Comparison of ENCODE assay signal across 18 mouse cellular contexts in the genomic region with DNA sequence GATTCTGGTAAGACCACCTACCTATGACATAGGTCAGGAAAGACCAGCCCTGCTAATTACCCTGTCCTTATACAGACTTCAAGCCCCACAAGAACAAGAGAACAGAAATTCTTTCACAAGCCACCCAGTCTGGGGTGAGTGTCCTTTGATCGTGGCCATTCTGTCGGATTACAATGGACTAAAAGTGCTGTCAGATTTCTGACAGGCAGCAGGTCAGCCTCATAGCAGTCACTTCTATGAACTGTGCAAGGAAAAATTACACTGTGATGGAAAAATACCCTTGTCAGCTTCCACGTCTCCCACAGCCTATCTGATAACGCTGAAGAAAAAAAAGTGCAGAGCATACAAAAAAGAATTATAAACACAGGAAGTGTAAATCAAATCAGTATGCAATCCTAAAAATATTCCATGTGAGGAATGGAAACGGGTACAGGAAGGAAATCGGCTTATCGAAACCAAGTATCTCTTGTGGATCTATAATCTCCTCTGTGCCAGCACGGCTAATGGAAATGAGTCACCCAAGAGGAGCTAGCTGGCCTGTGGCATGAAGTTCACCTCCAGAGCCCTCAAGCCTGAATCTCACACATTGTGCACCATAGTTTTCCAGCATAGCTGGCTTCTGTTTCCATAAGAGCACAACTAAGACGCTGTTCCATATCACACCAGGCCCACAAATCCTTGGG.
DNase-seq lines count a peak whose midpoint lies in the region; ATAC-seq and TF ChIP-seq lines count a peak whose summit lies in the region.
"Had no signal": no experiment of that assay in that cellular context is flagged by ENCODE, and none has a peak within 500 bp of the region (broad histone marks: within the 10 kb centered on the region; RNA-seq: fewer than 3 reads in every experiment).

No protein-coding gene starts in this region.

- TF ChIP-seq CTCF in stomach, postnatal 0 days (IDR thresholded peaks at IDR 0.05; ENCODE audit: low read depth) = no peak

- TF ChIP-seq EP300 in stomach, postnatal 0 days (optimal IDR thresholded peaks at IDR 0.05) = no peak

- peaks cover 12% of the 10 kb centered on the region; the same call in 1 of the 2 replicates for H3K36me3 ChIP-seq in heart, embryonic 10.5 days
- peaks cover 19% of the 10 kb centered on the region for H3K36me3 ChIP-seq in kidney, embryonic 14.5 days (ENCODE audit: control insufficient read depth, insufficient read depth, low read length)
- H3K36me3 ChIP-seq in lung, embryonic 16.5 days (ENCODE audit: control insufficient read depth, insufficient read depth, low read length) = peaks cover 6% of the 10 kb centered on the region
- peaks cover 3% of the 10 kb centered on the region for H3K36me3 ChIP-seq in stomach, postnatal 0 days (ENCODE audit: control insufficient read depth, insufficient read depth, low read length)
- H3K36me3 ChIP-seq: hindbrain, embryonic 12.5 days had no signal

- 65% methylated on average over 9 of the region's 9 CpGs for WGBS in heart, embryonic 10.5 days
- 57% methylated on average over 9 of the region's 9 CpGs for WGBS in kidney, embryonic 14.5 days
- WGBS in lung, embryonic 16.5 days = 34% methylated on average over 9 of the region's 9 CpGs
- 40% methylated on average over 9 of the region's 9 CpGs for WGBS in stomach, postnatal 0 days

- no peak overlapping the region for H3K4me2 ChIP-seq in kidney, embryonic 14.5 days (replicated peaks; ENCODE audit: low read depth, low read length)
- H3K4me2 ChIP-seq in lung, embryonic 16.5 days (ENCODE audit: low read depth, low read length) = no peak overlapping the region
- H3K4me2 ChIP-seq in stomach, postnatal 0 days (replicated peaks; ENCODE audit: low read depth) = no peak overlapping the region
- H3K4me2 ChIP-seq: hindbrain, embryonic 12.5 days; liver, embryonic 12.5 days had no signal

- peak overlapping the region; percentile 59; the same call in 1 of the 2 replicates for H3K27ac ChIP-seq in heart, embryonic 10.5 days
- peak overlapping the region; percentile 63; the same call in 1 of the 2 replicates for H3K27ac ChIP-seq in kidney, embryonic 14.5 days (ENCODE audit: low read depth, low read length)
- H3K27ac ChIP-seq in lung, embryonic 16.5 days (ENCODE audit: low read length) = peak overlapping the region; percentile 96
- H3K27ac ChIP-seq in stomach, postnatal 0 days (replicated peaks) = peak overlapping the region; percentile 45
- H3K27ac ChIP-seq: hindbrain, embryonic 12.5 days; layer of hippocampus, adult 2 months; left cerebral cortex, adult 2 months; liver, embryonic 12.5 days had no signal

- no peak overlapping the region for H3K9ac ChIP-seq in kidney, embryonic 14.5 days (ENCODE audit: low read depth, low read length)
- peak overlapping the region; percentile 31 for H3K9ac ChIP-seq in lung, embryonic 16.5 days (ENCODE audit: low read length)
- H3K9ac ChIP-seq in stomach, postnatal 0 days (ENCODE audit: low read length) = no peak overlapping the region
- H3K9ac ChIP-seq: hindbrain, embryonic 12.5 days; liver, embryonic 12.5 days had no signal

- peaks cover 27% of the 10 kb centered on the region for H3K4me1 ChIP-seq in heart, embryonic 10.5 days
- H3K4me1 ChIP-seq in kidney, embryonic 14.5 days (ENCODE audit: control insufficient read depth, insufficient read depth, low read length) = 0 out of 2 replicates have a peak, but pooled peaks cover 7% of the 10 kb centered on the region
- H3K4me1 ChIP-seq in lung, embryonic 16.5 days (replicated peaks; ENCODE audit: control insufficient read depth, insufficient read depth, low read length) = peaks cover 34% of the 10 kb centered on the region
- 0 out of 2 replicates have a peak, but pooled peaks cover 2% of the 10 kb centered on the region for H3K4me1 ChIP-seq in stomach, postnatal 0 days (replicated peaks; ENCODE audit: control insufficient read depth, insufficient read depth)
- H3K4me1 ChIP-seq: liver, embryonic 12.5 days; megakaryocyte, embryonic 14.5 days had no signal

- ATAC-seq in kidney, embryonic 14.5 days (ENCODE audit: low FRiP score, low TSS enrichment) = no peak
- peak; percentile 89 for ATAC-seq in lung, embryonic 16.5 days (ENCODE audit: low read depth)
- no peak for ATAC-seq in stomach, postnatal 0 days (ENCODE audit: low FRiP score, low TSS enrichment)
- ATAC-seq: liver, embryonic 12.5 days had no signal

- no peak overlapping the region for H3K4me3 ChIP-seq in heart, embryonic 10.5 days
- no peak overlapping the region for H3K4me3 ChIP-seq in kidney, embryonic 14.5 days (ENCODE audit: low read length)
- no peak overlapping the region for H3K4me3 ChIP-seq in lung, embryonic 16.5 days (ENCODE audit: low read length)
- H3K4me3 ChIP-seq in stomach, postnatal 0 days (ENCODE audit: low read depth, low read length) = no peak overlapping the region
- H3K4me3 ChIP-seq: hindbrain, embryonic 12.5 days; layer of hippocampus, adult 2 months; left cerebral cortex, adult 2 months; liver, embryonic 12.5 days; megakaryocyte, embryonic 14.5 days had no signal

- no peak for DNase-seq in heart, embryonic 10.5 days (ENCODE audit: low spot score)
- DNase-seq in heart, postnatal 14 days = no peak
- DNase-seq in kidney, postnatal 4 days = no peak
- no peak for DNase-seq in lung, postnatal 25 days (ENCODE audit: low spot score)
- no peak for DNase-seq in stomach, postnatal 0 days (ENCODE audit: low spot score)
- no peak for DNase-seq in layer of hippocampus, adult 11-12 months (ENCODE audit: low spot score)
- DNase-seq: adrenal gland, adult 8-10 months; B cell, adult 2 months; cerebellum, adult 9-11 months; gastrocnemius, postnatal 36 days; thymus, postnatal 36 days had no signal

- no peaks in the 10 kb centered on the region for H3K27me3 ChIP-seq in heart, embryonic 10.5 days (ENCODE audit: insufficient read depth, poor library complexity, severe bottlenecking)
- H3K27me3 ChIP-seq in kidney, embryonic 14.5 days (ENCODE audit: control insufficient read depth, insufficient read depth, low read length) = no peaks in the 10 kb centered on the region
- H3K27me3 ChIP-seq in lung, embryonic 16.5 days (ENCODE audit: control insufficient read depth, insufficient read depth, low read depth, low read length) = no peaks in the 10 kb centered on the region
- no peaks in the 10 kb centered on the region for H3K27me3 ChIP-seq in stomach, postnatal 0 days (ENCODE audit: control insufficient read depth, insufficient read depth, low read length)
- H3K27me3 ChIP-seq: hindbrain, embryonic 12.5 days; liver, embryonic 12.5 days; megakaryocyte, embryonic 14.5 days had no signal

- H3K9me3 ChIP-seq in heart, embryonic 10.5 days = no peaks in the 10 kb centered on the region
- H3K9me3 ChIP-seq in kidney, embryonic 14.5 days (ENCODE audit: control insufficient read depth, low read length) = no peaks in the 10 kb centered on the region
- H3K9me3 ChIP-seq in lung, embryonic 16.5 days (ENCODE audit: control insufficient read depth, low read length) = no peaks in the 10 kb centered on the region
- no peaks in the 10 kb centered on the region for H3K9me3 ChIP-seq in stomach, postnatal 0 days (ENCODE audit: control insufficient read depth, low read length)
- H3K9me3 ChIP-seq: hindbrain, embryonic 12.5 days; liver, embryonic 12.5 days; megakaryocyte, embryonic 14.5 days had no signal

- intact Hi-C loops in heart, postnatal 14 days (cut with DNase I) = no loop called here

Comparison
In these comparisons a context has a peak if more than half of its experiments do, and no peak if none do; other contexts are left out.
1. H3K27ac ChIP-seq: peak in every context shown above with its lines; median percentile 96 in lung, embryonic 16.5 days; 63 in kidney, embryonic 14.5 days; 59 in heart, embryonic 10.5 days; 45 in stomach, postnatal 0 days.